Mouse (Mus musculus): Measurements from ENCODE around the gene Timm17b. TPM values are rescaled to one million over a fixed set of nuclear protein-coding genes. Genes with fewer than 3 reads are reported as not detected.

The Timm17b gene
- polyA plus RNA-seq, 1 experiment = 31.8 TPM

GRCm38 (mm10) chrX:7865786-7866185 lies 33.4 kb upstream of the Timm17b start:
- WGBS = 48% methylated on average over 2 of the region's 2 CpGs
- TF ChIP-seq POLR2A (IDR thresholded peaks at IDR 0.05; ENCODE audit: low read depth, low read length) (no peak), CTCF (IDR thresholded peaks at IDR 0.05; ENCODE audit: extremely low read depth, insufficient read length, insufficient replicate concordance, low read depth, low read length) (no peak)
- peaks cover 17% of the 10 kb centered on the region for H3K36me3 ChIP-seq (ENCODE audit: control insufficient read depth, insufficient read depth, low read length)
- no peak overlapping the region for H3K4me3 ChIP-seq (ENCODE audit: low read depth, low read length)
- 0 out of 2 replicates have a peak, but pooled peaks cover 2% of the 10 kb centered on the region for H3K4me1 ChIP-seq (ENCODE audit: control insufficient read depth, insufficient read depth, insufficient read length, low read length)
- H3K27ac ChIP-seq (ENCODE audit: insufficient read depth, low read depth, low read length) = no peak overlapping the region
- no peaks in the 10 kb centered on the region for H3K27me3 ChIP-seq (ENCODE audit: control insufficient read depth, insufficient read depth, low read length)

- Histone ChIP-seq H3K27ac (ENCODE audit: insufficient read depth, low read depth, low read length) (no peak overlapping the region), H3K4me1 (ENCODE audit: control insufficient read depth, insufficient read depth, insufficient read length, low read length) (no peaks in the 10 kb centered on the region), H3K27me3 (ENCODE audit: control insufficient read depth, insufficient read depth, low read length) (no peaks in the 10 kb centered on the region), H3K36me3 (ENCODE audit: control insufficient read depth, insufficient read depth, low read length) (peaks cover 21% of the 10 kb centered on the region), H3K4me3 (ENCODE audit: low read depth, low read length) (no peak overlapping the region)
- WGBS = 95% methylated on average over 1 of the region's 1 CpGs
- no peak for TF ChIP-seq CTCF (IDR thresholded peaks at IDR 0.05; ENCODE audit: extremely low read depth, insufficient read length, insufficient replicate concordance, low read depth, low read length)
- no peak for TF ChIP-seq POLR2A (IDR thresholded peaks at IDR 0.05; ENCODE audit: low read depth, low read length)
These were observed 32.0 kb upstream of the Timm17b start for GRCm38 (mm10) chrX:7867141-7867540.

- 52% methylated on average over 2 of the region's 2 CpGs for WGBS
- no peak overlapping the region for H3K27ac ChIP-seq (ENCODE audit: insufficient read depth, low read depth, low read length)
- H3K27me3 ChIP-seq (ENCODE audit: control insufficient read depth, insufficient read depth, low read length) = no peaks in the 10 kb centered on the region
- H3K4me1 ChIP-seq (ENCODE audit: control insufficient read depth, insufficient read depth, insufficient read length, low read length) = no peaks in the 10 kb centered on the region
- H3K4me3 ChIP-seq (ENCODE audit: low read depth, low read length) = no peak overlapping the region
- TF ChIP-seq CTCF (IDR thresholded peaks at IDR 0.05; ENCODE audit: extremely low read depth, insufficient read length, insufficient replicate concordance, low read depth, low read length) = no peak
- no peak for TF ChIP-seq POLR2A (IDR thresholded peaks at IDR 0.05; ENCODE audit: low read depth, low read length)
- peaks cover 33% of the 10 kb centered on the region for H3K36me3 ChIP-seq (ENCODE audit: control insufficient read depth, insufficient read depth, low read length)
These were observed 30.7 kb upstream of the Timm17b start for GRCm38 (mm10) chrX:7868506-7868905.

GRCm38 (mm10) chrX:7869826-7870225 lies 29.3 kb upstream of the Timm17b start:
- no peak overlapping the region for H3K4me3 ChIP-seq (ENCODE audit: low read depth, low read length)
- H3K4me1 ChIP-seq (ENCODE audit: control insufficient read depth, insufficient read depth, insufficient read length, low read length) = no peaks in the 10 kb centered on the region
- peaks cover 38% of the 10 kb centered on the region for H3K36me3 ChIP-seq (ENCODE audit: control insufficient read depth, insufficient read depth, low read length)
- no peak for TF ChIP-seq CTCF (IDR thresholded peaks at IDR 0.05; ENCODE audit: extremely low read depth, insufficient read length, insufficient replicate concordance, low read depth, low read length)
- 47% methylated on average over 3 of the region's 3 CpGs for WGBS
- no peak overlapping the region for H3K27ac ChIP-seq (ENCODE audit: insufficient read depth, low read depth, low read length)
- no peaks in the 10 kb centered on the region for H3K27me3 ChIP-seq (ENCODE audit: control insufficient read depth, insufficient read depth, low read length)

- WGBS = 12% methylated on average over 20 of the region's 38 CpGs
- Histone ChIP-seq H3K4me3 (ENCODE audit: low read depth, low read length) (peak within 1 kb of the TSS; percentile 80), H3K27me3 (ENCODE audit: control insufficient read depth, insufficient read depth, low read length) (no peaks in the 10 kb centered on the region), H3K36me3 (ENCODE audit: control insufficient read depth, insufficient read depth, low read length) (peaks cover 12% of the 10 kb centered on the region; the same call in 1 of the 2 replicates), H3K27ac (ENCODE audit: insufficient read depth, low read depth, low read length) (peak within 1 kb of the TSS; percentile 26), H3K4me1 (ENCODE audit: control insufficient read depth, insufficient read depth, insufficient read length, low read length) (peaks cover 3% of the 10 kb centered on the region; the same call in 1 of the 2 replicates)
- TF ChIP-seq CTCF (IDR thresholded peaks at IDR 0.05; ENCODE audit: extremely low read depth, insufficient read length, insufficient replicate concordance, low read depth, low read length) (no peak), POLR2A (IDR thresholded peaks at IDR 0.05; ENCODE audit: low read depth, low read length) (peak; percentile 76; the same call in 1 of the 2 replicates)
These were observed 21.1 kb upstream of the Timm17b start, which contains the start of gene Pim2 for GRCm38 (mm10) chrX:7878007-7878419. Gene Pim2 (plus strand): TSS chrX:7878262.

- no peak for TF ChIP-seq CTCF (IDR thresholded peaks at IDR 0.05; ENCODE audit: extremely low read depth, insufficient read length, insufficient replicate concordance, low read depth, low read length)
- TF ChIP-seq POLR2A (IDR thresholded peaks at IDR 0.05; ENCODE audit: low read depth, low read length) = no peak
- Histone ChIP-seq H3K36me3 (ENCODE audit: control insufficient read depth, insufficient read depth, low read length) (peaks cover 7% of the 10 kb centered on the region; the same call in 1 of the 2 replicates), H3K27ac (ENCODE audit: insufficient read depth, low read depth, low read length) (peak overlapping the region; percentile 26; the same call in 1 of the 2 replicates), H3K4me1 (ENCODE audit: control insufficient read depth, insufficient read depth, insufficient read length, low read length) (peaks cover 3% of the 10 kb centered on the region; the same call in 1 of the 2 replicates), H3K4me3 (ENCODE audit: low read depth, low read length) (peak overlapping the region; percentile 80), H3K27me3 (ENCODE audit: control insufficient read depth, insufficient read depth, low read length) (no peaks in the 10 kb centered on the region)
- WGBS = 13% methylated on average over 21 of the region's 21 CpGs
These were observed 20.7 kb upstream of the Timm17b start for GRCm38 (mm10) chrX:7878495-7878894.

- 0 out of 2 replicates have a peak overlapping the region, but pooled peaks have one; percentile 11 for H3K4me3 ChIP-seq (ENCODE audit: low read depth, low read length)
- TF ChIP-seq POLR2A (IDR thresholded peaks at IDR 0.05; ENCODE audit: low read depth, low read length) (no peak), CTCF (IDR thresholded peaks at IDR 0.05; ENCODE audit: extremely low read depth, insufficient read length, insufficient replicate concordance, low read depth, low read length) (peak; percentile 35; the same call in 1 of the 2 replicates)
- H3K27ac ChIP-seq (ENCODE audit: insufficient read depth, low read depth, low read length) = no peak overlapping the region
- WGBS = 23% methylated on average over 11 of the region's 11 CpGs
- H3K27me3 ChIP-seq (ENCODE audit: control insufficient read depth, insufficient read depth, low read length) = no peaks in the 10 kb centered on the region
- 0 out of 2 replicates have a peak, but pooled peaks cover 2% of the 10 kb centered on the region for H3K36me3 ChIP-seq (ENCODE audit: control insufficient read depth, insufficient read depth, low read length)
- peaks cover 3% of the 10 kb centered on the region; the same call in 1 of the 2 replicates for H3K4me1 ChIP-seq (ENCODE audit: control insufficient read depth, insufficient read depth, insufficient read length, low read length)
These were observed 19.3 kb upstream of the Timm17b start for GRCm38 (mm10) chrX:7879819-7880218.

All from small intestine, adult 2 months (tissue).